Mouse (Mus musculus): ENCODE measurements at regions not wholly inside any gene's neighbourhood (a gene's known extent, or its start where the extent isn't known, plus 50 kb on each side); places are given as distances from the start of the nearest gene placed in this dataset.

DNA sequence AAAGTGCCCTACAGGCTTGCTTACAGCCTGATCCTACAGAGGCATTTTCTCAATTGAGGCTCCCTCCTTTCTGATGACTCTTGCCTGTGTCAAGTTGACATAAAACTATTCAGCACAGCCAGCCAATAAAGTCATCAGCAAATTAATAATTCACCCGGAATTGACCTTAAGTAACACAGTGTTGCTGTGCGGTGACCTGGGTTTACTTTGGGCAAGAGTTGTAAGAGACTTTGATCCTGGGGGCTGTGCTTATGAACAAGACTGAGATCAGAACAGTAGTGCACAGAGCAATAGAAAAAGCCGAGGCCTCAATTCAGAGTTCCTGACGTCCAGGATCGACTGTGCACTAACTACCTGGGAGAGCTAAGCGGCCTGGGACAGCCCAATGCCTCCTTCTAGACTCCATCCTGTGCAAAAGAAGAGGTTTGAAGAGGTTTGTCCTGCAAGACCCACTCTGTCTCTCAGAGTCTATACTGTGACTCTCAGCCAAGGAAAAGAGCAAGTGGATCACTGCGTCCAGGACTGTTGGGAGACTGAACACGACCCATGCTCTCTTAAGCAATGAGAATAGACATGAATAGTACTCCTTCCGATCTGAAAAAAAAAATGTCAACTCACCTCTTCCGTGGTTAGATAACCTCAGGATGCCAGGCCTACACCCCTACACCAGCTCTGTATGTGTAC lies 208.7 kb upstream of the Cadm1 start:
- no peaks in the 10 kb centered on the region for H3K27me3 ChIP-seq (replicated peaks)
- no peaks in the 10 kb centered on the region for H3K4me1 ChIP-seq
- no peaks in the 10 kb centered on the region for H3K36me3 ChIP-seq (replicated peaks; ENCODE audit: low read length)
- H3K4me3 ChIP-seq (replicated peaks): no peak overlapping the region
- H3K9me3 ChIP-seq: peaks cover 27% of the 10 kb centered on the region
- TF ChIP-seq GATA1 (IDR thresholded peaks at IDR 0.05; ENCODE audit: borderline replicate concordance, low read length) (no peak), FLI1 (IDR thresholded peaks at IDR 0.05; ENCODE audit: low read length) (no peak)

DNA sequence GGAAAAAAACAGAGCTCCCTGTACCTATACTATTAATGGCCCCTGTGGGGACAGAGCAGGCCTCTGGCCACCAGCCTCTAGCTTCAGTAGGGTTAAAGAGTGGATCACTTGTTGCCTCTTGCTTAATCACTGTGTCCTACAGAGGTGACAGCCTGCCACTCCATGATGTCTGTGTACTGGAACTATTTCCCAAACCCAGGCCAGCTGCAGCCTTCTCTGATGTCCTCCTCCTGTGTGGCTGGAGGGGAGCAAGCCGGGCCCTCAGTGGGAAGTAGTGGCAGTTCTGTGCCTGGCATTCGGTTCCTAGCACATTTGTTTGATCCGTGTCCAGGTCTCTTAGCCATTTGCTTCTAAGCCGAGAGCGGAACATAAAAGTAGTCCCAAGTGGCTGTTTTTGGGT lies 207.7 kb upstream of the Cadm1 start:
- Histone ChIP-seq H3K9me3 (peaks cover 27% of the 10 kb centered on the region), H3K4me1 (no peaks in the 10 kb centered on the region), H3K4me3 (replicated peaks) (no peak overlapping the region), H3K36me3 (replicated peaks; ENCODE audit: low read length) (no peaks in the 10 kb centered on the region), H3K27me3 (replicated peaks) (no peaks in the 10 kb centered on the region)
- no peak for TF ChIP-seq GATA1 (IDR thresholded peaks at IDR 0.05; ENCODE audit: borderline replicate concordance, low read length)
- TF ChIP-seq FLI1 (IDR thresholded peaks at IDR 0.05; ENCODE audit: low read length): no peak

DNA sequence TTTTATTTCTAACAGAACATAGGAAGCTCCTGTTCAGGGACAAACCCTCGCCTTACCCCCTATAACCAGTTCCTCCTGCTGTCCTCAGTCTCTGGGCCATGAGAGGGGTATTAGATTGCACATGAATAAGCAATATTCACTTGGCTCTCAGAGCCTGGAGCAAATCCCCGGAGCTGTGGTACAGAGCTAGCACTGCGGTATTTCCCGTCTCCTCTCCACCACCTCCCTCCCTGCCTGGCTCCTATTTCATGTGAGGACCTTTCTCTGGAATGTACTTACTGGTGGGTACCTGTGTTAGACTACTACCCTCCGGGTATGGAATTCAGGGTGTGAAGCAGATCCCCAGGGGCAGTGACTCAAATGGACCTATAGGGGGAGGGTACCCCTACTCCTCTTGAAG lies 206.9 kb upstream of the Cadm1 start:
- no peaks in the 10 kb centered on the region for H3K36me3 ChIP-seq (replicated peaks; ENCODE audit: low read length)
- no peak overlapping the region for H3K4me3 ChIP-seq (replicated peaks)
- H3K9me3 ChIP-seq: peaks cover 27% of the 10 kb centered on the region
- TF ChIP-seq FLI1 (IDR thresholded peaks at IDR 0.05; ENCODE audit: low read length) (no peak), GATA1 (IDR thresholded peaks at IDR 0.05; ENCODE audit: borderline replicate concordance, low read length) (no peak)
- H3K4me1 ChIP-seq: no peaks in the 10 kb centered on the region
- no peaks in the 10 kb centered on the region for H3K27me3 ChIP-seq (replicated peaks)

DNA sequence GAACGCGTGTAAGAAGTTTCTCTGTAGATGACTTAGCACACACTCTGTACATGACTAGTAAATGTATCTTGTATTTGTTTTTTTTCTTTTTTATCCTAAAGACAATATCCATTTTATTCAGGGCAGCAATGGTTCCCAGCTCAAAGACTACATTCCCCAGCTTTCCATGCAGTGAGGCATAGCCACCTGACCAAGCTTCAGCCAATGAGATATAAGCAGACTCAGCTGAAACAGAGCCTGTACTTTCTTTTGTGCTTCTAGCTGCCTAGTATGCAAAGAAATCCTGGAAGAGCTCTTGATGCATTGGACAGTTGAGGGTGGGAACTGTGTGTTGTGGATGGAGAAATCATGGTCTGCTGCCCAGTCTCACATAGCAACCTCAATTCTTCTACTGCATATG lies 202.4 kb upstream of the Cadm1 start:
- Histone ChIP-seq H3K36me3 (replicated peaks; ENCODE audit: low read length) (no peaks in the 10 kb centered on the region), H3K9me3 (peaks cover 9% of the 10 kb centered on the region), H3K27me3 (replicated peaks) (no peaks in the 10 kb centered on the region), H3K4me1 (no peaks in the 10 kb centered on the region), H3K4me3 (replicated peaks) (no peak overlapping the region)
- TF ChIP-seq GATA1 (IDR thresholded peaks at IDR 0.05; ENCODE audit: borderline replicate concordance, low read length): no peak
- TF ChIP-seq FLI1 (IDR thresholded peaks at IDR 0.05; ENCODE audit: low read length): no peak

DNA sequence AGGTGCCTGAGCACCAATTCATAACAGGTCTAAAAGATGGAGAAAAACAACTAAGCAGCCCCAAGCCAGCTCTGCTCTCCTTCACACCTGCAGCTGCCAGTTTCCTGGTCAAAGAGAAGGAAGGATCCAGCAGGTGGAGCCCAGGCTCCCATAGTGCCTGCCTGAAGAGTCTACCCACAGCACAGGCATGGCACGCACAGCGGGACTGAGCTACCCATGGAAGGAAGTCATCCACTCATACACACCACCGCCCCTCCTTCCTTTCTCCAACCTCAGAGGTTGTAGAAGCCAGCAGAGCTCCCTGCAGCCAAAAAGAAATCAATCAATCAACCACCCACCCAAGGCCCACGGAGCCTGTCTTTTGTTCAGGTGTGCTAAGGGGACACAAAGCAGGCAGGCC lies 197.0 kb upstream of the Cadm1 start:
- Histone ChIP-seq H3K4me3 (replicated peaks) (no peak overlapping the region), H3K36me3 (replicated peaks; ENCODE audit: low read length) (no peaks in the 10 kb centered on the region), H3K27me3 (replicated peaks) (no peaks in the 10 kb centered on the region), H3K4me1 (no peaks in the 10 kb centered on the region), H3K9me3 (no peaks in the 10 kb centered on the region)
- TF ChIP-seq FLI1 (IDR thresholded peaks at IDR 0.05; ENCODE audit: low read length) (no peak), GATA1 (IDR thresholded peaks at IDR 0.05; ENCODE audit: borderline replicate concordance, low read length) (no peak)

DNA sequence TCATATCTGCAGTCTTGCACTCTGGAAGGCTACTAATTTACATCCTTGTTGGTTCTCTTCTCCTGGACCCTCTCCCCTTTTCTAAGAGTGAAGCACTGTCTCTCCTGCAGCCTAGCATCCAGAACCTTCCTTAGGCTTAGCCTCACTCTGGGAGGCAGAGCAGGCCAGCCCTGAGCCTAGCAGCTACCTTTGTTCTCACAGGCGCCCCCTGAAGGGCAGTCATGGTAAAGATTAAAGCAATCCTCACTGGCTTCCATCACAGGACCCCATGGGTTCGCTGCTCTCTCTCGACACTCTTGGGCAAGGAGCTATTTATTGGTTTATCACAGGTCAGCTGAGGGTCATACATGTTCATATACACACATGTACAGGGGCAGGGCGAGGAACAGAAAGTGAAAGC lies 191.8 kb upstream of the Cadm1 start:
- Histone ChIP-seq H3K4me3 (replicated peaks) (no peak overlapping the region), H3K4me1 (no peaks in the 10 kb centered on the region), H3K9me3 (peaks cover 4% of the 10 kb centered on the region; the same call in 1 of the 2 replicates), H3K27me3 (replicated peaks) (no peaks in the 10 kb centered on the region), H3K36me3 (replicated peaks; ENCODE audit: low read length) (no peaks in the 10 kb centered on the region)
- TF ChIP-seq FLI1 (IDR thresholded peaks at IDR 0.05; ENCODE audit: low read length) (no peak), GATA1 (IDR thresholded peaks at IDR 0.05; ENCODE audit: borderline replicate concordance, low read length) (no peak)

DNA sequence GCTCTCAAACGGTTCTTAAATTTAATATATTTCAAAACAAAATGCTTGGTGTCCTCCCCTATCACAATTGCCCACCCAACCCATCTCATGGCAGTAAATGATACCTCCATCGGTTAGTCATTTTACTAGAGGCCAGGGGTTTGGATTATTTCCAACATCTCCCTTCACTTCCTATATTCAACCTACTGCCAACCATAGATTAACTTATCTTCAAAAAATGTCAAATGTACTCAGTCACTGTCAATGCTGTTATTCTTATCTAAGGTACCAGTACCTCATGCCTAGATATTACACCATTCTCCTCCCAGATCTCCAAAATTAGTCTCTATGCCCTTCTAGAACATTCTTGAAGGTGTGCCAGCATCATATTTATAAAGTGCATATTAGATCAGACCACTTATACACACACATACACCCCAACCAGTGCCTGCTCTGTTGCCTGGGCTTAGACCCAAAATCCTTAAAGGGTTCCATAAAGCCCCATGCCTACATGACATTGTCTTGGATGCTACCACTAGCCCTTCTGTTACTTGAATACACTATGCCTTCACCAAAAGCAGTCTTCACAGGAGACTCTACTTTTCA lies 183.4 kb upstream of the Cadm1 start:
- Histone ChIP-seq H3K27me3 (replicated peaks) (no peaks in the 10 kb centered on the region), H3K4me1 (no peaks in the 10 kb centered on the region), H3K4me3 (replicated peaks) (no peak overlapping the region), H3K36me3 (replicated peaks; ENCODE audit: low read length) (no peaks in the 10 kb centered on the region), H3K9me3 (peaks cover 14% of the 10 kb centered on the region)
- no peak for TF ChIP-seq FLI1 (IDR thresholded peaks at IDR 0.05; ENCODE audit: low read length)

DNA sequence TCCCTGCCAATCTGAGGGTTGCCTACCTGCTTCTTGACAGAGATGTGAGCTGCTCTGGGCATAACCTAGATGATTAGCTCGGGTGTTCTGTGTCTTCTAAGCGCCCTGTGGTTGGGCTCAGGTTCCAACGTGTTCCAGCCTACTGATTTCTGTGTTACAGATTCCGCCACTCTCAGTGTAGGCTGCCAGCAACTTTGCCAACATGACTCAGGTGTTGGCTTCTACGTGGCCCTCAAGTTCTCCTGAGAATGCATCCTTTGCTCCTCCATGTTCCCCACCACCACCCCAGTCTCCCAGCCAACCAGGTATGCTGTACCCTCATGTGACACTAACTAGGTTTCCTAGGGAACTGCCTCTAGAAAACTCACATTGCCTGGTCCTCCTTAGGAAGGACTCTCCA lies 179.7 kb upstream of the Cadm1 start:
- TF ChIP-seq GATA1 (IDR thresholded peaks at IDR 0.05; ENCODE audit: borderline replicate concordance, low read length) (no peak), FLI1 (IDR thresholded peaks at IDR 0.05; ENCODE audit: low read length) (no peak)
- H3K9me3 ChIP-seq: peaks cover 37% of the 10 kb centered on the region
- H3K27me3 ChIP-seq (replicated peaks): no peaks in the 10 kb centered on the region
- H3K36me3 ChIP-seq (replicated peaks; ENCODE audit: low read length): no peaks in the 10 kb centered on the region
- H3K4me1 ChIP-seq: no peaks in the 10 kb centered on the region
- no peak overlapping the region for H3K4me3 ChIP-seq (replicated peaks)

DNA sequence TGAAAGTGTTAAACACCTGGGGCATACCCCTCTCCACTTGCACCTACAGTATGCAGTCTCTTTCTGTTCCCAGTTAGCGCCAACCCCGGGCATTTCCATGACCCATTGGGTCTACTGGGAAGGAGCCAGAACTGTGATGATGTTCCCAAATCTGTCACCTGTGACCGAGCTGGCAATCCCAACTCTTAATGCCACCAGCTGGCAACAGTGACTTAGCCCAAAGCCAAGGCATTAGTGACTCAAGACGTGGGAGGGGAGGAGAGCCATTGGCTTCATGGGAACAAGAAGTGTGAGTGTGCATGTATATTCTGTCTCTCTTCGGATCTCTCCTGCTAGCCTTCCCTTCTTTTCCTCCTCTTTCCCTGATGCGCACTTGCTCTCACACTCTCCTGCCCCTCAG lies 178.9 kb upstream of the Cadm1 start:
- peaks cover 41% of the 10 kb centered on the region for H3K9me3 ChIP-seq
- no peaks in the 10 kb centered on the region for H3K27me3 ChIP-seq (replicated peaks)
- H3K4me3 ChIP-seq (replicated peaks): no peak overlapping the region
- no peaks in the 10 kb centered on the region for H3K4me1 ChIP-seq
- no peaks in the 10 kb centered on the region for H3K36me3 ChIP-seq (replicated peaks; ENCODE audit: low read length)
- TF ChIP-seq FLI1 (IDR thresholded peaks at IDR 0.05; ENCODE audit: low read length): no peak

DNA sequence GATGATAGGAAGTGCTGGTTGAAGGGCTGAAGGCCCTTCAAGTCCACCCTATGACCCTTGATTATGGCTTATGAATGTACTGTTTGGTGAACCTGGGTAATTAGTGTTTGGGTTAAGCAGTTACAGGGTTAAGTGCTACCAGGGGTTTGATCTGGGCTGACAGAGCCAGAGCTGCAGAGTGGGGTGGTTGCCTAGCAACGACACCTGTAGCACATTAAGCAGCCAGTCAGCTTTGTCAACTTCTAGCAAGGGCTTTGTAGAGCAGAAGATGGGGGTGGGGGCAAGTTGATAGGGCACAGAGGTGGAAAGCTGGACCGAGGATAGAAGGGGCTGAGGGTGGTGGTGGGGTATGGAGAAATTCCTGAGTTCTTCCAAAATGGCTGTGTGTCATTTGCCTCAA lies 177.0 kb upstream of the Cadm1 start:
- H3K4me3 ChIP-seq (replicated peaks): no peak overlapping the region
- H3K27me3 ChIP-seq (replicated peaks): no peaks in the 10 kb centered on the region
- peaks cover 57% of the 10 kb centered on the region for H3K9me3 ChIP-seq
- TF ChIP-seq GATA1 (IDR thresholded peaks at IDR 0.05; ENCODE audit: borderline replicate concordance, low read length) (no peak), FLI1 (IDR thresholded peaks at IDR 0.05; ENCODE audit: low read length) (no peak)
- H3K36me3 ChIP-seq (replicated peaks; ENCODE audit: low read length): no peaks in the 10 kb centered on the region
- no peaks in the 10 kb centered on the region for H3K4me1 ChIP-seq

DNA sequence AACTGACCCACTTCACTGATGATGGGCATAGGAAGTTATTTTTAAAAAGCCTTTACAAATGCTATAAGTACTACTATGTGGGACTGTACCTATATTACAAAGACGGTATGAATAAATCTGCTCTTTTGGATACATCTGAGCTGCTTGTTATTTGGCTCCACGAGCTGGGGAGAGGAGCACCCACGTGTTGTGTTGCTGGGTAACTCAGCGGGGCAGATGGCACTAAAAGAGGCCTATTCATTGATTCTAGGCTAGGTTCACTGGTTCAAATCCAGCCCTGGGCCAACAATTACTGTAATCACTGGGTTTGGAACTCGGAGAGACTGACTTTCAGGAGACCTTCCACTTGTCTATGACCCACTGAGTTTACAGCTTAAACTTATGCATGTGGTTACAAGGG lies 176.0 kb upstream of the Cadm1 start:
- Histone ChIP-seq H3K36me3 (replicated peaks; ENCODE audit: low read length) (no peaks in the 10 kb centered on the region), H3K9me3 (peaks cover 61% of the 10 kb centered on the region), H3K4me3 (replicated peaks) (no peak overlapping the region), H3K27me3 (replicated peaks) (no peaks in the 10 kb centered on the region), H3K4me1 (no peaks in the 10 kb centered on the region)
- TF ChIP-seq GATA1 (IDR thresholded peaks at IDR 0.05; ENCODE audit: borderline replicate concordance, low read length) (no peak), FLI1 (IDR thresholded peaks at IDR 0.05; ENCODE audit: low read length) (no peak)
